Mouse (Mus musculus): ENCODE measurements around the gene Rnpep. TPM values are rescaled to one million over a fixed set of nuclear protein-coding genes. Genes with fewer than 3 reads are reported as not detected.
"Not testable (repeated sequence)": the region's sequence is repeated elsewhere in the genome, so short reads cannot be mapped to it uniquely, and the experiment has no call there.

Rnpep gene
- polyA plus RNA-seq, 1 experiment from 2014 or later = 93.5 TPM

DNA sequence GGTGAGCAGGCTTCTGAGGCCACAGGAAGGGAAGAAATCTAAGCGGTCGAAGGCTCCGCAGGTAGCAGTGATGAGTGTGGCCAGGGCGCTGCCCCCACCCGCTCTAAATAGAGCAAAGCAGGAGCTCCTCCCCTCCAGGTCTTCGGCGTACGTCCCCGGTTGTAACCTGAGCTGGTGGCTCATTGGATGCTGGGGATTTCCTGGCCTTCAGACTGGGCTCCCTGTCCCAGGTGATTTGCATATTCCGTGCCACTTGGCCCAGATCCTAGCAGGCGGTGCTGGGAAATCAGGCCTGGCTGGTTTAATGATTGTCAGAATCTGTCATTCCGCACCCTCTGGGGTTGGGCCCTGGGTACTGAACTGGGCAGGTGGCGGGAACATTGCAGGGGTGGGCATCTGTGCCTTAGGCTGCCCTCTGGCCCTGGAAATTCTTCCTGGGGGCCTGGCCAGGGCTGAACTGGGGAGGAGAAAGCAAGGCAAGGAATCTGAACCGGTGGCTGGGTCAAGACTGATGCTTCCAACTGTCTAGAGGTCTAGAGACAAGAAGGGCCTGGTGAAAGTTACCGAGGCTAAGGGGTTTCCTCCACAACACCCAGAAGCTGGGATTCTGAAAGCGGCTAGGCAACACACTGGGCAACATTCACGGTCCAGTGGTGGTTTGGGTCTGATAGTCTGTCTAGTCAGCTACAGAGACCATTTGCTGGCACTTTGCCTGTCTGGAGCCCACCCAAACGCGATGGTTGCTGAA, 25.3 kb downstream of the Rnpep start, which contains the start of gene Elf3:
TSS of gene Elf3 (minus strand) at position 189 of the 748 bp plus-strand sequence.
- Histone ChIP-seq H3K27me3 (no peaks in the 10 kb centered on the region), H3K9me3 (no peaks in the 10 kb centered on the region), H3K9ac (peak within 1 kb of the TSS; percentile 42), H3K36me3 (peaks cover 20% of the 10 kb centered on the region), H3K4me2 (replicated peaks) (peak within 1 kb of the TSS; percentile 48), H3K4me1 (peaks cover 8% of the 10 kb centered on the region), H3K4me3 (peak within 1 kb of the TSS; percentile 20), H3K27ac (peak within 1 kb of the TSS; percentile 83)
- ATAC-seq (ENCODE audit: insufficient number of reproducible peaks, insufficient read depth, low FRiP score, low TSS enrichment) = peak; percentile 69
- 5% methylated on average over 19 of the region's 19 CpGs for WGBS

GRCm38 (mm10) chr1:135256299-135256698, 27.6 kb downstream of the Rnpep start:
- Histone ChIP-seq H3K4me1 (peaks cover 22% of the 10 kb centered on the region), H3K4me3 (no peak overlapping the region), H3K27me3 (no peaks in the 10 kb centered on the region), H3K9me3 (no peaks in the 10 kb centered on the region), H3K36me3 (no peaks in the 10 kb centered on the region; the same call in 1 of the 2 replicates), H3K27ac (no peak overlapping the region), H3K4me2 (replicated peaks) (no peak overlapping the region), H3K9ac (no peak overlapping the region)
- no peak for ATAC-seq (ENCODE audit: insufficient number of reproducible peaks, insufficient read depth, low FRiP score, low TSS enrichment)
- WGBS = 82% methylated on average over 6 of the region's 6 CpGs

DNA sequence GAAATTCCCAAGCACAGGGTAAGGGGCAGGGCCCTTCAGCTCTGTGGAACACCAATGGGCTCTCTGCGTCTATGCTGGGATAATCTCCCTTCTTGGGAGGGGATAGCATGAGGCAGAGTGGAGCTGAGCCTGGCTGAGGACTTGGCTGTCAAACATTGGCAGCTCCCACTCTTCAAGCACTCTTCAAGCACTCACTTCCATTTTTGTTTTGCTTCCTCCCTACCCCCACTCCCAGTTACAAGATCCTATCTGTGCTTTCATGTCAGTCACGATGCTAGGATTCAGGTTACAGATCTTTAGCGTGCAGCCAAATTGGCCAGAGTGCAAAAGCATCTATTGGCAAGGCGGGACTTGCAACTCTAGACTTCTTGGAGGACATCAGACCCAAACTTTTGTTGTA, 31.0 kb downstream of the Rnpep start:
- peaks cover 15% of the 10 kb centered on the region for H3K4me1 ChIP-seq
- H3K9ac ChIP-seq = no peak overlapping the region
- H3K27me3 ChIP-seq = no peaks in the 10 kb centered on the region
- no peak overlapping the region for H3K4me2 ChIP-seq (replicated peaks)
- no peak overlapping the region for H3K4me3 ChIP-seq
- H3K9me3 ChIP-seq = no peaks in the 10 kb centered on the region
- peak overlapping the region; percentile 31; the same call in 1 of the 2 replicates for H3K27ac ChIP-seq
- H3K36me3 ChIP-seq = no peaks in the 10 kb centered on the region
- WGBS = 21% methylated on average over 4 of the region's 4 CpGs
- no peak for ATAC-seq (ENCODE audit: insufficient number of reproducible peaks, insufficient read depth, low FRiP score, low TSS enrichment)

GRCm38 (mm10) chr1:135251405-135251804, 32.5 kb downstream of the Rnpep start:
- Histone ChIP-seq H3K27ac (no peak overlapping the region), H3K9me3 (no peaks in the 10 kb centered on the region), H3K36me3 (no peaks in the 10 kb centered on the region), H3K4me1 (peaks cover 15% of the 10 kb centered on the region), H3K27me3 (no peaks in the 10 kb centered on the region), H3K4me3 (no peak overlapping the region), H3K4me2 (replicated peaks) (no peak overlapping the region), H3K9ac (no peak overlapping the region)
- no peak for ATAC-seq (ENCODE audit: insufficient number of reproducible peaks, insufficient read depth, low FRiP score, low TSS enrichment)
- WGBS = 60% methylated on average over 8 of the region's 8 CpGs

- Histone ChIP-seq H3K9ac (no peak overlapping the region), H3K4me3 (no peak overlapping the region), H3K4me1 (peaks cover 15% of the 10 kb centered on the region), H3K9me3 (no peaks in the 10 kb centered on the region), H3K4me2 (replicated peaks) (no peak overlapping the region), H3K36me3 (no peaks in the 10 kb centered on the region), H3K27me3 (no peaks in the 10 kb centered on the region), H3K27ac (no peak overlapping the region)
- ATAC-seq (ENCODE audit: insufficient number of reproducible peaks, insufficient read depth, low FRiP score, low TSS enrichment) = no peak
- 81% methylated on average over 2 of the region's 3 CpGs for WGBS
Observed at GRCm38 (mm10) chr1:135250706-135251105, 33.2 kb downstream of the Rnpep start.

DNA sequence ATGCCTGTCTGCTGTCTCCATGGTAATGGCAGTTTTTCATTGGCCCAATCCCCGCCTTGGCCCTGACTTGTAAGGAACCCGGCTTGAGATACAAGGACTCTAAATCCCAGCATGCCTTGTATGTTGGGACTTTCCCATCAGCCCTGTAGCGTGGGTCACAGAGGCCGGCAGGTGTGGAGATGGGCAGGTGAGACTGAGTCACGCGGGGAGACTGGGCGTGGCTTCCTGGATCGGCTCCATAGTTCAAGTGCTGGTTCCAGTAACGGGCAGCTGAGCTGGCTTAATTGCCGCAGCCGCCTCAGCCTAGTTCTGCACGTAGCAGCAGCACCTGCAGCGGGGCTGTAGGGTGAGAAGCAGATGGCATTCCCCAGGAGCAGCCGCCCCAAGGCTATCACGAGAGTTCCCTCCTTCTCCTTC, 35.4 kb downstream of the Rnpep start:
- Histone ChIP-seq H3K9ac (no peak overlapping the region), H3K27ac (no peak overlapping the region)

GRCm38 (mm10) chr1:135244014-135244413, 39.9 kb downstream of the Rnpep start:
- Histone ChIP-seq H3K36me3 (no peaks in the 10 kb centered on the region), H3K4me3 (no peak overlapping the region), H3K4me1 (no peaks in the 10 kb centered on the region), H3K27ac (no peak overlapping the region), H3K4me2 (replicated peaks) (no peak overlapping the region), H3K9me3 (no peaks in the 10 kb centered on the region), H3K27me3 (no peaks in the 10 kb centered on the region), H3K9ac (no peak overlapping the region; the same call in 1 of the 2 replicates)
- 79% methylated on average over 8 of the region's 8 CpGs for WGBS
- no peak for ATAC-seq (ENCODE audit: insufficient number of reproducible peaks, insufficient read depth, low FRiP score, low TSS enrichment)

More for the DNA sequence above, 35.4 kb downstream of the Rnpep start:
- Histone ChIP-seq H3K9me3 (no peaks in the 10 kb centered on the region), H3K36me3 (no peaks in the 10 kb centered on the region), H3K4me3 (no peak overlapping the region), H3K4me2 (replicated peaks) (peak overlapping the region; percentile 38), H3K4me1 (peaks cover 13% of the 10 kb centered on the region), H3K27me3 (no peaks in the 10 kb centered on the region)
- ATAC-seq (ENCODE audit: insufficient number of reproducible peaks, insufficient read depth, low FRiP score, low TSS enrichment) = no peak
- 6% methylated on average over 15 of the region's 15 CpGs for WGBS

GRCm38 (mm10) chr1:135240206-135240605, 43.7 kb downstream of the Rnpep start:
- not testable (repeated sequence) for H3K9ac ChIP-seq; ATAC-seq (ENCODE audit: insufficient number of reproducible peaks, insufficient read depth, low FRiP score, low TSS enrichment); H3K4me3 ChIP-seq; H3K9me3 ChIP-seq; H3K27ac ChIP-seq; H3K27me3 ChIP-seq; H3K4me2 ChIP-seq (replicated peaks); H3K4me1 ChIP-seq; H3K36me3 ChIP-seq
- 87% methylated on average over 4 of the region's 4 CpGs for WGBS

DNA sequence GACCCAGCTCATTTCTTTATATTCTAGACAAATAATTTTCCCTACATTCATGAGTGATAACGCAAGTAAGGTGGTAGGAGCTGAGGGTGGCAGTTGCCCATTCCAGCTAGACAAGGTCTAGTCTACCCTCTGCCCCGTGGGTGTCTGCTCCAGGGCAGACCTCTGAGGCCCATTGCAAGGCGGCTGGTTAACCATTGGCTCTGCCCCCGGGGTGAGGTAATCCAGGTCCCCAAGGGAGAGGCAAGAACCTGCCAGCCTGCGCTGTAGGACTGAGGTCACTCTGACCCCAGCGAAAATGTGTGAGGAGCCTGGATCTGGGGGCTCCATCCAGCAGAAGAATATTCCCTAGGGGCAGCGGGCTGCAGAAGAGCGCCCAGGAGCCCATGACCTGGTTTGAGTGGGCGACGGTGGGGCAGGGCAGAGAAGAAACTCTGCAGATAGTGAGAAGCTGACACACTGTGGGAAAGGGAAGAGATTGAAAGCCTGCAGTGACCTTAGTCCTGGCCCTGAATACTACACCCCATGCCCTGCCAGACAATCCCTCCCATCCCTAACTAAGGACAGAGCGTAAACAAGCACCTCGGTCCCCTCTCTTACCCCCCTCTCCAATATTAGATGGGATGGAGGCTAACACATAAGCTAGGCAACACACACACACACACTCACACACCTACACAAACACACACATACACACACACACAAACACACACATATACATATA, 46.6 kb downstream of the Rnpep start:
- no peak for ATAC-seq (ENCODE audit: insufficient number of reproducible peaks, insufficient read depth, low FRiP score, low TSS enrichment)
- WGBS = 66% methylated on average over 12 of the region's 12 CpGs
- Histone ChIP-seq H3K4me1 (no peaks in the 10 kb centered on the region), H3K9me3 (no peaks in the 10 kb centered on the region), H3K4me3 (no peak overlapping the region), H3K9ac (no peak overlapping the region), H3K27ac (no peak overlapping the region), H3K27me3 (no peaks in the 10 kb centered on the region), H3K4me2 (replicated peaks) (no peak overlapping the region), H3K36me3 (no peaks in the 10 kb centered on the region)

- Histone ChIP-seq H3K4me3 (no peak overlapping the region), H3K4me1 (no peaks in the 10 kb centered on the region), H3K9ac (no peak overlapping the region), H3K27me3 (no peaks in the 10 kb centered on the region), H3K9me3 (no peaks in the 10 kb centered on the region), H3K27ac (no peak overlapping the region), H3K4me2 (replicated peaks) (no peak overlapping the region), H3K36me3 (no peaks in the 10 kb centered on the region)
- 85% methylated on average over 12 of the region's 12 CpGs for WGBS
- no peak for ATAC-seq (ENCODE audit: insufficient number of reproducible peaks, insufficient read depth, low FRiP score, low TSS enrichment)
Observed at GRCm38 (mm10) chr1:135234771-135235170, 49.1 kb downstream of the Rnpep start.

DNA sequence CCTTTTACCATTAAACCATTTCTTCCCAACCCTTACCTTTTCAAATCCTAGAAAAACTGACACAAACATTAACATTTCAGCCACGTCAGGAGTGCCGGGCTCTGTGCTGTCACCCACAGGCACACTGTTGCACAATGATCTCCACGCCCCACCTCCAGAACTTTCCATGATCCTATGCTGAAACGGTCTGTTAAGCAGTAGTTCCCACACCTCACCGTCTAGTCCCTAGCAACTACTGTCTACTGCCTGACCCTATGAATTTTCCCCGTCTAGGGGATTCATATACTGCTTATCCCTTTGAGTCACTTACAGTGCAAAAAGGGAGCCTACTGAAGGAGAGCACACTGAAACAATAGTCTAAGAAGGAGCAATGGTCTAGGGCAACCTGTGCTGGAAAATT, 49.9 kb downstream of the Rnpep start:
- no peaks in the 10 kb centered on the region for H3K36me3 ChIP-seq
- ATAC-seq (ENCODE audit: insufficient number of reproducible peaks, insufficient read depth, low FRiP score, low TSS enrichment) = no peak
- no peaks in the 10 kb centered on the region for H3K27me3 ChIP-seq
- no peak overlapping the region for H3K27ac ChIP-seq
- no peak overlapping the region for H3K4me3 ChIP-seq
- H3K9ac ChIP-seq = no peak overlapping the region
- 91% methylated on average over 6 of the region's 6 CpGs for WGBS
- no peaks in the 10 kb centered on the region for H3K4me1 ChIP-seq
- no peaks in the 10 kb centered on the region for H3K9me3 ChIP-seq
- H3K4me2 ChIP-seq (replicated peaks) = no peak overlapping the region

GRCm38 (mm10) chr1:135231878-135232277, 52.0 kb downstream of the Rnpep start:
- H3K4me2 ChIP-seq (replicated peaks); H3K27ac ChIP-seq; ATAC-seq (ENCODE audit: insufficient number of reproducible peaks, insufficient read depth, low FRiP score, low TSS enrichment); H3K4me3 ChIP-seq; H3K27me3 ChIP-seq; H3K36me3 ChIP-seq; H3K9ac ChIP-seq; H3K9me3 ChIP-seq; H3K4me1 ChIP-seq: not testable (repeated sequence)
- WGBS = 80% methylated on average over 20 of the region's 20 CpGs
